Mouse (Mus musculus): Measurements from ENCODE around the gene Slc7a6os.

Gene Slc7a6os

DNA sequence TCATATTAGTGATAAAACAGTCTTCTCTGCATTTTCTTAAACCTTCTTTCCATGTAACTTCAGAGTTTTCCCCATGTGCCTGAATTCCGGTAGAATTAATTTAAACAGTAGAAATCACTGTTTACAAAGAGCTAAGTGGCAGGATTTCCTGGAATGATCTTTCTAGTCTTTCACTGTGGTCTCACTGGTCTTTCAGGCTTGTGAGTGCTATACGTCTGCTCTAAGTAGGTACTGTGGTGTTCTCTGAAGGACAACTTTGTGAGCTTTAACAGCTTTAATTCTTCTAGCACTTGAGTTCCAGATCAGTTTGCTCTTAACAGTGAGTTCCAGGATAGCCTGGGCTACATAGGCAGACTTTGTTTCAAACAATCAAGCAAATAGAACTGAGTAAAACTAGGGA is 32.3 kb downstream of the Slc7a6os start:
- DNase-seq (ENCODE audit: extremely low spot score, low read depth, low spot score), result no peak

DNA sequence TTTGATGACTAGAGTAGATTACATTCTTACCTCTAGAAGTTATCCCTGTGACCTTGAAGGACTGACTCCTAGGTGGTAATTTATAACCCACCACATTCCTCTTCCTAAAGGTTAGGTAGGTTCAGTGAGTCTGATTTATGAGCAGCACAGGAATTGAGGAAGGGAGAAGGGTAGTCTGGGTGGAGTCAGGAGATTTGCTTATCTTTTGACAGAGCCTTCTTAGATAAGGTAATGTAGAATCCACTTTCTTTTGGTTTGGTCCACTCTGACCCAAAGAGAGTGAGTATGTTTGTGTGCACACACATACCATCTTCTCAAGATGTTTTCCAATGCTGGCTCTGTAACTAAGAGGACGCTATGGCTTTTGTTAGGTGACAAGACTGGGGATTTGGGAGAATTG is 33.1 kb downstream of the Slc7a6os start:
- no peak for DNase-seq (ENCODE audit: extremely low spot score, low read depth, low spot score)

DNA sequence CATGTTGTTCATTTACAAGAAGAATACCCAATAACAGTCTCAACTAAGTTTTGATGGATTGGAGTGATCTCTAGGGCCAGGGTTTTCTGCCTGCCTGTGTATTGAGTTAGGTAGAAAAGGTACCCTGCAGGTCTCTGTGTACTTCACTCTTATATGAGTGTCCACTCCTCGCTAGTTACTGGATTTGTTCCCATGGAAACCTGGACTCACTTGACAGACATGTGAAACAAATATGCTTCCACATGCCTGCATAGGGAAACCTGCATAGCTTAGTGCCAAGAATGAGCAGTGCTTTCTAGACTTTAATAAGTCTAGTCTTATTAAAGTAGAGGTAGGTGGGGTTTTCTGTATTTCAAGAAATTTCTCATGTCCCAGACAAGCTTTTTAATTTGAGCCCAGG is 33.8 kb downstream of the Slc7a6os start:
- DNase-seq (ENCODE audit: extremely low spot score, low read depth, low spot score), result no peak

DNA sequence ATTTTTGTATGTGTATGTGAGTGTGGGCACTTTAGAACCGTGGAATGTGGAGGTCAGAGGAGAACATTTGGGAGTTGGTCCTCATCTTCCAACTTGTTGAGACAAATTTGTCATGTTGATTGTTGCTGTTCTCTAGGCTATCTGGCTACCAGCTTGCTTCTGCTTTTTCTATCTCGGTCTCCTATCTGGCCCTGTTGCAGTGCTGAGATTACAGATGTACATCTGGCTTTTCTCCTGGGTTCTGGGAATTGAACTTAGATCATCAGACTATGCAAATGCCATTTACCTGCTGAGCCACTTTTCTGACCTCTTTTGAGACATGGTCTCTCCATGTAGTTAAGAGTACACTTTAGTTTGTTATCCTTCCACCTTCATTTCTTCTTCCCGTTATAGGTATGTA is 37.2 kb downstream of the Slc7a6os start:
- DNase-seq (ENCODE audit: extremely low spot score, low read depth, low spot score), result no peak

DNA sequence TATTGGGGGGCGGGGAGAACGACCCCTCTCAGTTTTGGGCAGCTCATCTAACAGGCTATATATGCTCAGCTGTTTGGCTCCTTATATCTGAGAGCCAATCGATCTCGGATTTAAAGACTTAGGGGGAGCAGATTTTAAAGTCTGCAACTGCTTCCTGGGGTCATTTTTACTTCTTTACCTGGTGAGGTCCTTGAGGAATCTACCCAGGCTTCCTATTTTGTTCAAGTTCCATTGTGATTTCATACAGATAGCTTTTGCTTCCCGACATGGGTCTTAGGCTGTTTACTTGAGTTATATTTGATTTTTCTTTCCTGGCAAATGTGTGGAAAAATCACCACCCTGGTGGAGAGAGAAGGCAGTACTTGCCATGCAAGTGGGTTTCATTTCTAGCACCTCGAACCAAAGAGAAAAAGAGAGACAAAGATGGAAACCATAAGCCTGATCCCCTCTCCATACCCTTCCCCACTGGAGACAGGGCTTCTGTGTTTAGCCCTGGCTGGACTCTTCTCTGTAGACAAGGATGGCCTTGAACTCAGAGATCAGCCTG is 40.7 kb downstream of the Slc7a6os start:
- DNase-seq (ENCODE audit: extremely low spot score, low read depth, low spot score), result no peak

DNA sequence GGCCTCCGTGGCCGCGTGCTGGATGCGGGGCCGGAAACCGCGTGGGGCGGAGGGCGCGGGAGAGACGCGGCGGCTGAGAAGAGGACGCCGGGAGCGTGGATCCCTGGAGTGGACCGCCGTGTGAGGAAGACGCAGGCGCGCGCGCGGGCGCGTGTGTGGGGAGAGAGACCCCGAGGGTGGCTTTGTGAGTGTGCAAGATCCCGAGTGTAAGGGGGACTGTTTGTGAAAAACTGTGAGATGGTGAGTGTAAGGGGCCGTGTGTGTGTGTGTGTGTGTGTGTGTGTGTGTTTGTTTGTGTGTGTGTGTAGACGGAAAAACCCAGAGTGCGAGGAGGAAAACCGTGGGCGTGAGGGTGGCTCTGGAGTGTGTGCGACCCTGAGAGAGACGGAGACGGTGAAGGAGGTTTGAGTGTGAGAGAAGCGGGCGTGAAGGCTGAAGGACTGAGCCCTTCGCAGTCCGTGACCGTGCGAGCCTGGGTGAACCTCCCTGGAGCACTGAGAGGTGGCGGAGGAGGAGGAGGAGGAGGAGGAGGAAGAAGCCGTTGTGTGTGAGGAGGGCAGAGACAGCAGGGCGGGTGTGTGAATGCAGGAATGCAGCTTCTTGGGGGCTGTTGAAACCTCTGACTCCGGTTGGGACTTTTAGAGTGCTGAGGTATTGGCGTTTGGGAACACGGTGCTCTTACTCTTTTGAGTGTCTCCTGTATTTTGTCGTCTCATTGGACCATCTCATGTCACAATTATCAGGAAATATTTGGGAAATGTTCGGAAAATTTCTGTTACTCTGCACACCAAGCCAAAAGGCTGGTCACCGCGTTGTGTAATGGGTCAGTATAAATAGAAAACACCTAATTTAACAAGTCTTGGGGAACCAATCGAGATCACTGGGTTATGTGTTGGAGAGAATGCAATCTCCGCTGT is 41.5 kb downstream of the Slc7a6os start:
- no peak for DNase-seq (ENCODE audit: extremely low spot score, low read depth, low spot score)

DNA sequence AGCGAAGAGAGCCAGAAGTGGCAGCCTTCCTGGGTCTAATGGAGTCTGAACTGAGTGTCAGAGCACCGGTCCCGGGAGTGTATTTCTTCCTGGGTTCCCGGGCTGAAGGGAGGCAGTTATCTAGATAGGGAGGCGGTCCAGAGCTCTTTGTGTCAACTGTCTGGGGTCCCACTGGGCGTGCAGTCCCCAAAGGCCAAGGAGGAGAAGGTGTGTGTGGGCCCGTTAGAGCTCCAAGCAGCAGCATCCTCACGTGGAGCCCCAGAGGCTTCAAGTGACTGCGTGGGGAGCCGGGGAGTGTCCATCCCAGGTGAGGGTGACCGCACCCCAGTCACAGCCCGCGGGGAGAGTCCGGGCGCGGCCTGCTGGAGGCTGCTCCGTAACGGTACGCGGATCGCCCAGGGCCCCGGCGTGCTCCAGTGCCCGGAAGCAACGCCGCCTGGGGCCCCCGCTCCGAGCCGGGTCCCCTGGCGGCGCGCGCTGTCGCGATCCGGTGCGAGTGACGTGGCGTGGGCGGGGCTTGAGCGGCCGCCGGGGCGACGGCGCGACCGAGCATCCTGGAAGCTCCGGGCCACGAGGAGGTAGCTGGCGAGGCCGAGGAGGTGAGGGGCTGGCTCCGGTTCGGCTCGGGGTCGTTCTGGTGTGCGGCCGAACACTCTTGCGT is 42.2 kb downstream of the Slc7a6os start, which contains the start of gene Slc7a6:
Gene Slc7a6 (plus strand): TSS at position 502 of the 661 bp plus-strand sequence.
- no peak for DNase-seq (ENCODE audit: extremely low spot score, low read depth, low spot score)

DNA sequence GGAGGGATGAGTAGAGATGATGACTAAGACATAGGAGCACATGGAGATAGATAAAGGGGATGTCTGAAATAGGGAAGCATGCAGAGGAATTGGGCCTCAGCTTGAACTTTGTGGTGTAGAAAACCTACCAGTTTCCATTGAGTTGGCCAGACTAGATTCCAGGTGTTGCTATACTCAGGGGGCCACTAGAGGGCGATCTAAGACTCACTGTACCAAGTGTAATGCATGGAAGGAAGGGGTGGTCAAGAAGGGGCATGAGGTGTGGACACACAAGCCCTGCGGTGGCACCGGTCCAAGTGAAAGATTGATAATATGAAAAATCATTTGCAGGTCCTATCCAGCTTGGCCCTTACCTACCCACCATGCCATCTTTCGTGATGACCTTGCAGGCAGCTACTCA is 45.3 kb downstream of the Slc7a6os start:
- no peak for DNase-seq (ENCODE audit: extremely low spot score, low read depth, low spot score)

DNA sequence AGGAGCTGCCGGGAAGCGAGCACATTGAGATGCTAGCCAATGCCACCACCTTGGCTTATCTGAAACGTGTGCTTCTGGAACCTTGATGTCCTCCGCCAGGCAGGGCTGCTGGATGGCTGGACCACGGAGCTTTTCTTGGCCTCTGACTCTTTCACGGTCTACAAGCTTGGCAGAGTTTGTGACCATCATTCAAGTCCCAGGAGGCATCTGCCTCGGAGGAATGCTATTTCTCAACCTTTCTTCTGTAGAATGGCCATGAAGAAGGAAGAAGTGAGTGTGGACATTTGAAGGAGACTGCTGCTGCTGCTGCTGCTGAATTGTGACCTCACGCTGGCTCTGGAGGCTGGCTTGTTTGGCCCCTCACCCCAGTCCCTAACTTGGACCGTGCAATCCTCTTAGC is 47.5 kb downstream of the Slc7a6os start:
- no peak for DNase-seq (ENCODE audit: extremely low spot score, low read depth, low spot score)

DNA sequence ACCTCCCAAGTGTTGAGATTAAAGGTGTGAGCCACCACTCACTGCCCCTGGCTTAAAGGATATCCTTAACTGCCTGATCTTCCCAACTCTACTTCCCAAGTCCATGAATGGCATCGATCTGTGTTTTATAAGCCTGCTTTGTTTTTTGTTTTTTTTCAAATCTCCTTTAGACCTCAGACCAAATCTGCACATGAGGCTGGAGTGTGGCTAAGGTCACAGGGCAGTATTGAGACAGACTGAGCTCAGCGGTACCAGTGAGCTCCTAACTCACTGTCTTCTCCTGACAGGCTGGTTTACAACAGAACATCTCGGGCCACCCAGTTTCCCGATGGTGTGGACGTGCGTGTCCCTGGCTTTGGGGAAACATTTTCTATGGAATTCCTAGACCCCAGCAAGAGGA is 50.9 kb downstream of the Slc7a6os start:
- no peak for DNase-seq (ENCODE audit: extremely low spot score, low read depth, low spot score)

DNA sequence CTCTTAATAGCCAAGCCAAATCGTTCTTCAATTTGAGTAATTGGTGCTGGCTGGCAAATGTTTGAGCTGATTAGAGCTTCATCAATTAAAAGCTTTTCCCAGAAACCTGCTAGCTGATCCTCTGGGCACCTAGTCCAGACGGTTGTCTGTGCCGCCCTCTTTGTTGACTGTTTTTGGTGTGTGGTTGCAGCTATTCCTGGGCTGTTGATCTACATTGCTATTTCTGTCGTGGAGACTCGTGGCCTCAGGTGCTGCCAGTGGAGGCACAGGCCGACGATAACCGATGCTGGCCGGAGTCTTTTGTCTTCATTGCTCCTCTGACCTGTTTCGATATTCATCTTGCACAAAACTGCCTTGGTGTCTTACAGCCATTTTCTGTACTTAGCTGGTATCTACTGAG is 52.4 kb downstream of the Slc7a6os start:
- DNase-seq (ENCODE audit: extremely low spot score, low read depth, low spot score), result no peak

DNA sequence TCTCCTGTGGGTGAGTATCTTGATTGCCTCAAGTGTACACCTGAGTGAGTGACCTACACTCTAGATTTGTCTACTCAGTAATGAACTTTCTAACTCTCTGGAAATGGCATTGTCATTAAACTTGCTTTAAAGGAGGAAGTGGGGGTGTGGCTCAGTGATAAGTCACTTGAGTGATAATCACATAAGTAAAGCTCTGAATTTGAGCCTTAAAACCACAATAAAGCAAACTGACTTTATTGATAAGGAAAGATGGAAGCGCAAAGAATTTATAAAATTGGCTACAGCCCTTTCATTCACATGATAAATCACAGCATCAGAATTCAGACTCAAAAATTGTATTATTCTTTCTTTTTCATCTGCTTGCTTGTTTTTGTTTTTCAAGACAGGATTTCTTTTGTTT is 53.3 kb downstream of the Slc7a6os start:
- no peak for DNase-seq (ENCODE audit: extremely low spot score, low read depth, low spot score)

DNA sequence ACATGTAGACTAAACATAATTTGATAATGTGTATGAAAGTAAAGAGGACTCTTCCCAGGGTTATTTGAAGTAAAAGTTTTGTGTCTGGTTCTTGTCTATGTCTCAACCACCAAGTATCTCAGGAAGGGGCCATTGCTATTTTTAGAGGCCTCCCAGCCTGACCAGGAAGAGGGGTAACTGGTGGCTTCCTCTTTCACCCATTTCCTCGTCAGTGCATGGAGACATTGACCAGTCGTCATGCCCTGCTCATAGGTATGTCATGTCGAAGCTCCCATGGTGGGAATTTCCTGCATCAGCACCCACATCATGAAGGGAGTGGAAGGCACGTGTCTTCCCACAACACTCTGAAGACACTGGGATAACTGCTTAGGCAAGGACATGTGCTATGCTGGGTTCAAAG is 57.9 kb downstream of the Slc7a6os start:
- no peak for DNase-seq (ENCODE audit: extremely low spot score, low read depth, low spot score)

DNA sequence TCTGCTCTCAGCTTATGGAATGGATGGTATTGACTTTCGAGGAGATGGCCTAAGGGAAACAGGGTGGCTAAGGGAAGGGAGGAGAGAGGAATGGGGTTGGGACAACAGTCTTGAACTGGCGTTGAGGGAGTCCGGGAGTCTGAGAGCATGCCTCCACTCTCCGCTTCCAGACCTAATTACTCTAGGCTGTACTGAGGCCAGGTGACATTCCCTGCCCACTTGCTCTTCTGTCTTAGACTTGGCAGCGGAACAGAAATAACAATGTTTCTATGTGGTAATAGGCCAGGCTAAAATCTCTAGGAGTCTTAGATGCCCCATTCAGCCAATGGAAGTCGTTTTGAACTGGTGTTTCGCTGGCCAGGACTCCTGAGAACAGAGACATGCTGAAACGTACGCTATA is 59.7 kb downstream of the Slc7a6os start:
- DNase-seq (ENCODE audit: extremely low spot score, low read depth, low spot score), result no peak
